Mouse (Mus musculus) CD4-positive, CD25-positive, alpha-beta regulatory T cell, adult 2 months (primary cell): ENCODE measurements around the gene Grik1.

Experiments
- DNase-seq: peaks from one replicate; pipeline ENCODE4 v3.0.0-alpha.2; 2012; ENCODE audit warnings: low read depth, low spot score

Grik1 gene

GRCm38 (mm10) chr16:88142136-88142535 is 147.9 kb downstream of the Grik1 start:
- DNase-seq = no peak

DNA sequence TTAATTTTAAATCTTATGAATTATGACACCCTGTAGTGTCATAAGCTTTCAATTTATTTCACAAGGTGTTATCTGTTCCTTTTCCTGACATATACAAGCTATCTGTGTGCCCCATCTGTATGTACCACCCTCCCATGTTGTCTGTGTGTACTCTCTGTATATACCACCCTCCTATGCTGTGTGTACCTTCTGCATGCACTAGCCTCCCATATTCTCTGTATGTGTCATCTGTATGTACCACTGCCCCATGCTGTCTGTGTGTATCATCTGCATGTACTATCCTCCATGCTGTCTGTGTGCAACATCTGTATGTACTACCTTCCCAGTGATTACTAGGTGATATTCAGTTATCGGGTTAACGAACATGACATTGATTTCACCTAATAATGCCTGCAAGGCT is 148.5 kb downstream of the Grik1 start:
- DNase-seq = no peak

DNA sequence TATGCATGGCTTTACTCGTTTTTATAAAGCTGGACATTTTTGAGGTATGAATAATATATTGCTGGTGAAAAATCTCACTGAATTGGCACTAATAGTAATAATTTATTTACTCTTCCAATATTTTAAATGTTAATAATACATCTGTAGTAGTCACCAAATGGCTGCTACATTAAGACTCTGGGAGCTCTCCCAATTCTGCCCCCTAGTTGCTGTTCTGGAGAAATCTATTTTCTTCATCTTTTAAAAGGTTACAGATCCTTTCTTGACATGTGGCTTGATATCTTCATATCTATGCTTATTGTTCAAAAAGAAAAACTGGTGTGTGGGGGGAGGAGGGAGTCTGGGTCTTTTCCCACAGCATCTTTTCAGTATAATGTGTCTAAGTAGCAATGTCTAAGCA is 151.2 kb downstream of the Grik1 start:
- no peak for DNase-seq

DNA sequence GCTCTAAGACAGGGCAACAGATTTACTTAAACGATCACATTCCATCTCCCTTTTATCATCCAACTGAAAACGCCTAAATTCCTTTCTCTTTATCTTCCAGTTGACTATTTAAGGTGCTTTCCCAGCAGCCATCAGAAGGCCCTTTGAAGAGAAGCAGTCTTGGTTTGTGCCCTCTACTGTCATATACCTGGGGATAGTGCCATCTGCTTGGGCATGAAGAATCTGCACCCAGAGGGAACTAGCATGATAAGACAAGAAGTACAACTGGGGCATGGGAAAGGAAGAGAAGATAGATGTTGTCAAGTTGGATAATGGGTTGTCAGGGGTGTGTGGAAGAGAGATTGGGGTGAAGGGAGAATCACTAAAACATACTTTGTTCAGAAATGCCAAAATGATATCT is 157.1 kb downstream of the Grik1 start:
- no peak for DNase-seq

- no peak for DNase-seq
Observed at GRCm38 (mm10) chr16:88131103-88131502, 159.0 kb downstream of the Grik1 start.

- DNase-seq = no peak
Observed at GRCm38 (mm10) chr16:88125098-88125497, 165.0 kb downstream of the Grik1 start.

DNA sequence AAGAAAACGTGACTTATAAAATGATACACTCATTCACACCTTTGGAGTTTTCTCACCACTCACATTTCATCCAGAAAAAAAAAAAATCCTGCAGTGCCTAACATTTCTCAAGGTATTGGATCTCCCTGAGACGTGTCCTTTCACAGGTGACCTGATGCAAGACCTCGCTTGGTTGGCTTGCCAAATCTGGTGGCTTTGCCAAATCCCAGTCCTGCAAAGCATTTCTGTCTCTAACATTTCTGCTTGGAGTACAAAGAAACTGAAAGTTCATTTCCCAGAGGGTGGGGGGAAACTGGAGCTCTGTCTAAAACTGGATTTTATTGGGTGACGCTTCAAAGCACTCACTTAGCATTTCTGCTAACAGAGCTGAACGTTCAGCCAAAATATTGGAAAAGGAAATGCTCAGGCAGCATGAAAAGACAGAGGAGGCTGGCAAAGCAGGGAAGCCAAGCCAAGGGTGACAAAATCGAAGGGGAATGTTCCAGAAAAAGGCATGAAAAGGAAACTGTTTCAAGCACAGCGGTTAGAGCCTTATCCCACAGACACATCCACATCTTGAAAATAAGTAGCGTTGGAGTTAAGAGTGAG is 177.4 kb downstream of the Grik1 start:
- DNase-seq = no peak

GRCm38 (mm10) chr16:88111459-88111858 is 178.6 kb downstream of the Grik1 start:
- DNase-seq = no peak

- no peak for DNase-seq
Observed at GRCm38 (mm10) chr16:88094206-88094789, 195.8 kb downstream of the Grik1 start.

- DNase-seq = no peak
Observed at GRCm38 (mm10) chr16:88087280-88087679, 202.8 kb downstream of the Grik1 start.

DNA sequence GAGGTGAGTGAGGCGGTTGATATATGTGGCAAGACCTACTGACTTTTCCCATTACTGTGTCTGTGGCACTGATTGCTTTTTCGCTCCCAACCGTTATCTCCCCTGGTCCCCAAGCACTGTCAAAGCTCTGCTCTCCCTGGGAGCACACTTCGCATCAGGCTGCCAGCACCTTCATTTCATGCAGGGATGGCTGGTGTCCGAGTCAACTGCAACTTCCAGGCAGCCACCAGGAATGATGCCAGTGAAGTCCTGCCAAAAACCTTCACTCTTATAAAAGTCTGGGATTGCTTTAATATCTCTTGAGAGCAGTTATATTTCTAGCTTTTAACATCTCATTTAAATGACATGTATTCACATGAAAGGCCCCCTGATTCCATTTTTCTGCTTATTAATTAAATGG is 215.3 kb downstream of the Grik1 start:
- DNase-seq = no peak

DNA sequence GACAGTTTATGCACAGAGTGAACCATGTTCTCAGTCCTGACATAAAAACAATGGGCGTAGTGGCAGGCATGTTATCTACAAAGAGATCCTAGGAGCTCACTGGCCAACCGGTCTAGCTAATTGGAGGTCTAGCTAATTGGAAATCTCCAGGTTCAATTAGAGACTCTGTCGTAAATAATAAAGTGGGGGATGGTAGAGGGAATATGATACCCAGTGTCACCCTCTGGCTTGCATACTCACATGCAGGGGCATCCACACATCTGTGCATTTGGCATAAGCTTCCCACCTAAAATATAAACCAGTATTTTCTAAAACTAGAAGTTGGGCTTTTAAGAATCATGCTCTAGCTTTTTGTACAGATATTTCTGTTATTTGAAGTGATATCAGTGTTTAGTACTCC is 229.1 kb downstream of the Grik1 start:
- no peak for DNase-seq

DNA sequence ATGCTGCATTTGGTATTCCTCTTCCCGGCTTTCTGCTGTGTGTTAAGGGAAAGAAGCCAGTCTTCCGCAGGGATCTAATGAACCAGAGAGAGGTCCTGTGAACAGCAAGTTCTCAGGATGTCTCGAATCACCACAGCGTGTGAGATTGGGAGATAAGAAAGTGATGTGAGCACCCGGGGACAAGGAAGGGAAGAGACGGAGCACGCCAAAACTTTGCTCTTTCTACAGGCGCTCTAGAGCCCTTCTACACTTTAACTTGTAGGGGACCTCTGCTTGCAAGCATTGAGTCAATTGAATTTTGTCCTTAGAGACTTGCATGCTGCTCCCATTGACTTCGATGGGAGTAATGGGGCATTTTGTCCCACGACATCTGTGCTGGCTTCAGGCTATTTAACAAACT is 241.9 kb downstream of the Grik1 start:
- no peak for DNase-seq

GRCm38 (mm10) chr16:88044321-88044720 is 245.7 kb downstream of the Grik1 start:
- DNase-seq = no peak

DNA sequence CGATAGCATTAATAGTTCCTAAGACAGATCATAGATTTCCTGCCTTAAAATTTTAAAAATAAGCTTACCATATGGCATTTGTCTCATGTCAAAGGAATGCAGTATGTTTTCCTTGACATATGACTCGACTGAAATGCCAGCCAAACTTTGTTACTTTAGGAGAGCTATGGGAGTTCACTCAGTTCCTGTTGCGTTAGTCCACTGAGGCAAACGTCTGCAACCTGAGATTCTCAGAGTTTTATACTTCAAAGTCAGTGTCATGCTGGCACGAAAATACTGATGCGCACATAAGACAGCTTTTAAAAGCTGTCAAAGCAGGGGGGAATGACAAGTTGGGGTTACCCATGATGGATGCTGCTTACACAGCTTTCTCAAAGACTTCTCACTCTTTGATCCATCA is 247.6 kb downstream of the Grik1 start:
- no peak for DNase-seq

GRCm38 (mm10) chr16:88038503-88039091 is 251.5 kb downstream of the Grik1 start:
- no peak for DNase-seq

GRCm38 (mm10) chr16:87988805-87989204 is 301.3 kb downstream of the Grik1 start:
- DNase-seq = no peak

- DNase-seq = no peak
Observed at GRCm38 (mm10) chr16:87984201-87984870, 305.7 kb downstream of the Grik1 start.

- no peak for DNase-seq
Observed at GRCm38 (mm10) chr16:87974076-87974443, 316.0 kb downstream of the Grik1 start.

- DNase-seq = no peak
Observed at GRCm38 (mm10) chr16:87973394-87974075, 316.5 kb downstream of the Grik1 start.

DNA sequence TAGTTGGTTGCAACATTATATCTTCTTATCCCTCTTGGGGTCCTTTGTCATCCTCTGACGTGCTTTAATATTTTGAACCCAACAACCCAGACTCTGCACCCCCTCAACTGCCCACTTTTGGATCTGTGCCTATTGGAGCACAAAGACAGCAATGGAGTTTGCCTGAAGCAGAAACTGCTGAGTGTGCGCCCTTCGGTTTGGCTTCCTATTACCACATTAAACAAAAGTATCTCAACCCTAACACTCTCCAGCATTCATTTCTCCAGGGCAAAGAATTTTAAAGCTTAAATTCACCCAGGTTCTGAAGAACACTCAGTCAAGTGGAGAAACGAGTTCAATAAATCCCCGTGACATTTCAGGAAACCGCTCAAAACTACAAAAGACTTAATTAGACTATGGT is 318.2 kb downstream of the Grik1 start:
- DNase-seq = no peak

- DNase-seq = no peak
Observed at GRCm38 (mm10) chr16:87969936-87970335, 320.1 kb downstream of the Grik1 start.
